Mouse (Mus musculus) liver, embryonic 13.5 days (tissue): ENCODE measurements around the gene Rgs21. TPM values are rescaled to one million over a fixed set of nuclear protein-coding genes. Genes with fewer than 3 reads are reported as not detected.

Source experiments
- ATAC-seq: fragments of 200-750 bp; cut with Nextera tagmentation; 2 replicates; pipeline ENCODE4 v1.8.0; 2017; ENCODE audit warnings: low read depth, mild to moderate bottlenecking, moderate number of reproducible peaks, moderate library complexity
- DNase-seq: peaks from one replicate; pipeline ENCODE4 v3.0.0; 2022
- H3K27ac ChIP-seq: fragments of 300-500 bp; sonication (generic); 2 replicates; pipeline ENCODE4 v1.5.1; 2015; ENCODE audit warnings: moderate library complexity, mild to moderate bottlenecking, inconsistent platforms
- H3K27me3 ChIP-seq: fragments of 300-500 bp; sonication (generic); 2 replicates; pipeline ENCODE4 v1.6.1; 2015; ENCODE audit warnings: mild to moderate bottlenecking, inconsistent platforms
- H3K36me3 ChIP-seq: fragments of 300-500 bp; sonication (generic); 2 replicates; pipeline ENCODE4 v1.6.1; 2015; ENCODE audit warnings: mild to moderate bottlenecking, inconsistent platforms
- H3K4me1 ChIP-seq: fragments of 300-500 bp; sonication (generic); replicated peaks from 2 replicates; pipeline ENCODE4 v1.6.1; 2015; ENCODE audit warnings: inconsistent platforms
- H3K4me2 ChIP-seq: fragments of 300-500 bp; sonication (generic); 2 replicates; pipeline ENCODE4 v1.6.1; 2015; ENCODE audit warnings: inconsistent platforms, mild to moderate bottlenecking, moderate library complexity
- H3K4me3 ChIP-seq: fragments of 300-500 bp; sonication (generic); replicated peaks from 2 replicates; pipeline ENCODE4 v1.5.1; 2015; ENCODE audit warnings: mild to moderate bottlenecking, inconsistent platforms
- H3K9ac ChIP-seq: fragments of 300-500 bp; sonication (generic); 2 replicates; pipeline ENCODE4 v1.6.1; 2015; ENCODE audit warnings: mild to moderate bottlenecking, inconsistent platforms
- H3K9me3 ChIP-seq: fragments of 300-500 bp; sonication (generic); replicated peaks from 2 replicates; pipeline ENCODE4 v1.6.1; 2016; ENCODE audit warnings: inconsistent platforms
- WGBS: fragments of 180-500 bp; shearing (Covaris S2); methylation state at CpG from one replicate; pipeline ENCODE4 v1.1.7; 2015; ENCODE audit not compliant: insufficient replicate concordance; 5-methylcytosine and 5-hydroxymethylcytosine counted together
- polyA plus RNA-seq: library from polyadenylated mRNA; unstranded; fragments of >200 nt; fragmentation: Nextera tagmentation; extraction: Ambion mirVana; gene quantifications from 2 replicates; pipeline ENCODE4 v1.2.1, GENCODE M21; 2015

The Rgs21 gene
- not detected in 2 replicates for polyA plus RNA-seq

GRCm38 (mm10) chr1:144567567-144567966, at the start of gene Rgs21:
Rgs21 (minus strand) TSS chr1:144567667.
- Histone ChIP-seq H3K9me3 (no peaks in the 10 kb centered on the region), H3K4me2 (no peak within 1 kb of the TSS), H3K9ac (no peak within 1 kb of the TSS), H3K4me1 (no peaks in the 10 kb centered on the region), H3K4me3 (no peak within 1 kb of the TSS), H3K36me3 (no peaks in the 10 kb centered on the region), H3K27ac (no peak within 1 kb of the TSS), H3K27me3 (no peaks in the 10 kb centered on the region)
- DNase-seq (no peak), ATAC-seq (no peak)
- WGBS: 46% methylated on average over 3 of the region's 3 CpGs

GRCm38 (mm10) chr1:144604071-144604470, 36.6 kb upstream of the Rgs21 start:
- Histone ChIP-seq H3K4me3 (no peak overlapping the region), H3K27ac (no peak overlapping the region), H3K36me3 (no peaks in the 10 kb centered on the region), H3K4me2 (no peak overlapping the region), H3K4me1 (no peaks in the 10 kb centered on the region), H3K9ac (no peak overlapping the region), H3K27me3 (no peaks in the 10 kb centered on the region), H3K9me3 (no peaks in the 10 kb centered on the region)
- DNase-seq (no peak), ATAC-seq (no peak)
- 66% methylated on average over 1 of the region's 1 CpGs for WGBS

DNA sequence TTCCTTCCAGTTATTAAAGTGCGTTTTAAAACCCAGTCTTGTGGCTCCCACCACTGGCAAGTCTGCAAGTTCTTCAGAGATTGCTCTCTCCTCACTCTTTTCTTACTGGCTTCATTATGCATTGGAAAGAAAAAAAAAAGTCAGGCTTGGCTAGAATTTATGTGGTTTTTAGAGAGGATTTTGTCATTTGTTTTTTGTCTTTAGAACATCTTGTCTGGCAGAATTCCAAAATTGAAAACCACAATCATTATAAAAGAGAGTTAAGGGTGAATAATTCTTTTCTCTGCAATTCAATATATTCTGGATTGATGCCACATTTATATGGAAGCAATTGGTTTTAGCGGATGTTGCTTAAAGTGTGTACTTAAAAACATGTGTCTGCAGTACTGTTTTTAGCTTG, 35.5 kb upstream of the Rgs21 start:
- H3K27me3 ChIP-seq: no peaks in the 10 kb centered on the region
- H3K9me3 ChIP-seq: no peaks in the 10 kb centered on the region
- H3K4me1 ChIP-seq: no peaks in the 10 kb centered on the region
- no peak overlapping the region for H3K4me2 ChIP-seq
- H3K4me3 ChIP-seq: no peak overlapping the region
- H3K27ac ChIP-seq: no peak overlapping the region
- DNase-seq (no peak), ATAC-seq (no peak)
- no peaks in the 10 kb centered on the region for H3K36me3 ChIP-seq
- WGBS: 69% methylated on average over 2 of the region's 2 CpGs
- H3K9ac ChIP-seq: no peak overlapping the region

GRCm38 (mm10) chr1:144579321-144579720, 11.9 kb upstream of the Rgs21 start:
- no peak overlapping the region for H3K9ac ChIP-seq
- H3K4me1 ChIP-seq: no peaks in the 10 kb centered on the region
- H3K27ac ChIP-seq: no peak overlapping the region
- 54% methylated on average over 1 of the region's 1 CpGs for WGBS
- H3K4me2 ChIP-seq: no peak overlapping the region
- DNase-seq (no peak), ATAC-seq (no peak)
- no peaks in the 10 kb centered on the region for H3K9me3 ChIP-seq
- no peaks in the 10 kb centered on the region for H3K36me3 ChIP-seq
- no peaks in the 10 kb centered on the region for H3K27me3 ChIP-seq
- H3K4me3 ChIP-seq: no peak overlapping the region

DNA sequence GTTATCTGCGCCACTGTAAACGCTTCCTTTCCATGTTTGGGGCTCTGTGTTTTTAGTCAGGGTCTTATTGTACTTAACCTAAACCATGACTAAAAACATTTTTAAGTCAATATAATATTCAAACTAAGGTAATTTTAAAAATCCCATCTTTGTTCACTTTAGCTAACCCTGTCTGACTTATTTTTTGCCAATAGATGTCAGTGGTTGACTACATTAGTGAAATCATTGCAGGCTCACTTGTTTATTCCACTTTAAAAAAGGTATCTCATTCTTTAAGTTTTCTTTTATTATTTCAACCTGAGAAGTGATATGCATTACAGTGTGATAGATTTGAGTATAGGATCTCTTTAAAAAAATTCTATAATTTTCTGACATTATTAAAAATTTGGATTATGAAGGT, 5.5 kb upstream of the Rgs21 start:
- WGBS: 76% methylated on average over 2 of the region's 2 CpGs

GRCm38 (mm10) chr1:144569905-144570304, 2.4 kb upstream of the Rgs21 start:
- Histone ChIP-seq H3K9ac (no peak overlapping the region), H3K9me3 (no peaks in the 10 kb centered on the region), H3K4me3 (no peak overlapping the region), H3K27me3 (no peaks in the 10 kb centered on the region), H3K27ac (no peak overlapping the region), H3K36me3 (no peaks in the 10 kb centered on the region), H3K4me1 (no peaks in the 10 kb centered on the region), H3K4me2 (no peak overlapping the region)
- DNase-seq: no peak
- 69% methylated on average over 3 of the region's 3 CpGs for WGBS
- no peak for ATAC-seq

More for the DNA sequence above, 5.5 kb upstream of the Rgs21 start:
- no peaks in the 10 kb centered on the region for H3K36me3 ChIP-seq
- H3K9me3 ChIP-seq: no peaks in the 10 kb centered on the region
- H3K9ac ChIP-seq: no peak overlapping the region
- no peak overlapping the region for H3K4me2 ChIP-seq
- H3K27ac ChIP-seq: no peak overlapping the region
- no peak overlapping the region for H3K4me3 ChIP-seq
- H3K4me1 ChIP-seq: no peaks in the 10 kb centered on the region
- ATAC-seq: no peak
- DNase-seq: no peak
- H3K27me3 ChIP-seq: no peaks in the 10 kb centered on the region

GRCm38 (mm10) chr1:144545142-144545541, 22.3 kb downstream of the Rgs21 start:
- 58% methylated on average over 4 of the region's 4 CpGs for WGBS
- H3K36me3 ChIP-seq: no peaks in the 10 kb centered on the region
- no peak overlapping the region for H3K4me3 ChIP-seq
- H3K4me1 ChIP-seq: no peaks in the 10 kb centered on the region
- no peak overlapping the region for H3K4me2 ChIP-seq
- H3K27me3 ChIP-seq: no peaks in the 10 kb centered on the region
- no peaks in the 10 kb centered on the region for H3K9me3 ChIP-seq
- DNase-seq (no peak), ATAC-seq (no peak)
- no peak overlapping the region for H3K9ac ChIP-seq
- no peak overlapping the region for H3K27ac ChIP-seq

- H3K9me3 ChIP-seq: no peaks in the 10 kb centered on the region
- no peaks in the 10 kb centered on the region for H3K4me1 ChIP-seq
- DNase-seq (no peak), ATAC-seq (no peak)
- H3K4me3 ChIP-seq: no peak overlapping the region
- H3K4me2 ChIP-seq: no peak overlapping the region
- H3K36me3 ChIP-seq: no peaks in the 10 kb centered on the region
- no peak overlapping the region for H3K9ac ChIP-seq
- 71% methylated on average over 6 of the region's 6 CpGs for WGBS
- no peaks in the 10 kb centered on the region for H3K27me3 ChIP-seq
- no peak overlapping the region for H3K27ac ChIP-seq
Observed at GRCm38 (mm10) chr1:144544497-144544961, 22.9 kb downstream of the Rgs21 start.

DNA sequence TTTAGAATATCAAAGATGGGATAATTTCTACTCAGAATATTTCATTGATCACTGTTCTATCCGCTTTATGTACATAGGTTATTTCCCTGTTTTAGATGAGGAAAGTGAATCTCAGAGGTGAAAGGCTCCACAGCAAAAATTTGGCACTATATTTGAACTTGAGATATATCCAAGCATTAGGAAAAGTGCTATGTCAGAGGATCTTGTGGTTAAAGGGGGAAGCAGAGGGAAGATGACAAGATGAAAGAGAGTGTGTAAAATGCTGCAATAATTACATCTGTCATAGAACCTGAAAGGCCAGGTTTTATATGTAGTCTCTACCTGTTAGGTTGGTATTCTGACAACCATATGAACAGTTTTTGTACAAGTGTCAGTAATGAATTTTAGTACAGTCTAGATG, 35.7 kb downstream of the Rgs21 start:
- DNase-seq: no peak
- no peaks in the 10 kb centered on the region for H3K4me1 ChIP-seq
- WGBS: 79% methylated on average over 1 of the region's 1 CpGs
- no peaks in the 10 kb centered on the region for H3K27me3 ChIP-seq
- no peak overlapping the region for H3K9ac ChIP-seq
- H3K36me3 ChIP-seq: no peaks in the 10 kb centered on the region
- no peak for ATAC-seq
- no peak overlapping the region for H3K4me2 ChIP-seq
- H3K9me3 ChIP-seq: no peaks in the 10 kb centered on the region
- H3K4me3 ChIP-seq: no peak overlapping the region
- no peak overlapping the region for H3K27ac ChIP-seq

- H3K36me3 ChIP-seq: no peaks in the 10 kb centered on the region
- no peak overlapping the region for H3K27ac ChIP-seq
- no peak overlapping the region for H3K4me2 ChIP-seq
- H3K9ac ChIP-seq: no peak overlapping the region
- 62% methylated on average over 5 of the region's 5 CpGs for WGBS
- no peak for ATAC-seq
- no peak for DNase-seq
- no peaks in the 10 kb centered on the region for H3K9me3 ChIP-seq
- H3K27me3 ChIP-seq: no peaks in the 10 kb centered on the region
- no peaks in the 10 kb centered on the region for H3K4me1 ChIP-seq
- H3K4me3 ChIP-seq: no peak overlapping the region
Observed at GRCm38 (mm10) chr1:144517878-144518426, 49.5 kb downstream of the Rgs21 start.

DNA sequence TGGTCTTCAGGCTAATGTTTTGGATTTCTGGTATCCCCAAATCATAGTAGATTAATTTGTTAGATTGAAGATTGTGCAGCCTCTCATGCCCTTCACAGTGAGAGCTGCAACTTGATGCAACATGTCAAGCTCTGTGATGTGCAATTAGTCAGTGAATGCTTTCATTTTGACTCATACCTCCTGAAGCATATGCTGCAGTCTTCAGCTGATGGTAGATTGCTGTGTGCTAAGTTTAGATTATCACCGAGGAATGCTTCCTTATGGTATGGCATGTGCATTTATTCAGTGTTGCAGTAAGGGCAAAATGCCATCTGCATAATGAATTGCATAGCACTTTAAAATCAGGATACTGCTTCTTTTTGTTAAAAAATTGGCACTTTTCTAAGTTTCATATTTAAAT, 65.2 kb downstream of the Rgs21 start:
- WGBS: 56% methylated on average over 1 of the region's 1 CpGs
- Histone ChIP-seq H3K9ac (no peak overlapping the region), H3K4me3 (no peak overlapping the region), H3K4me2 (no peak overlapping the region), H3K27ac (no peak overlapping the region), H3K9me3 (no peaks in the 10 kb centered on the region), H3K27me3 (no peaks in the 10 kb centered on the region), H3K36me3 (no peaks in the 10 kb centered on the region), H3K4me1 (no peaks in the 10 kb centered on the region)
- DNase-seq (no peak), ATAC-seq (no peak)

DNA sequence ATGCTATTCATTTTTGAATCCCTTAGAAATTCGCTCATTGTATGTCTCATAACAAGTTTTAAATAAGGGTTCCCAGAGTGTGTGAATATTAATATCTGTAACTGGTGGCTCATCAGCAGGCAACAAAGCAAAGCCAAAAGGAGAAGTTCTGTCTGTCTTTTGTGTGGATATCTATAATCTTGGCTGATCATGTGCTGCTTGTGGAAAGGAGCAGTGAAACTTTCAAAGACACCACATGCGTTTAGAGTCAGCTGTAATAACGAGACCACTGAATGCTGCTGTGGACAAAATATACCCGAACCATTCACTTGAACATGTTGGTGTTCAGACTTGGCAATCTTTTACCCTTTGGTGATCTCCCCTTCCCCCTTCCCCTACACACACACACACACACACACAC, 67.0 kb downstream of the Rgs21 start:
- no peak overlapping the region for H3K4me3 ChIP-seq
- H3K27ac ChIP-seq: no peak overlapping the region
- H3K4me2 ChIP-seq: no peak overlapping the region
- H3K36me3 ChIP-seq: no peaks in the 10 kb centered on the region
- ATAC-seq (no peak), DNase-seq (no peak)
- no peak overlapping the region for H3K9ac ChIP-seq
- 35% methylated on average over 4 of the region's 4 CpGs for WGBS
- no peaks in the 10 kb centered on the region for H3K27me3 ChIP-seq
- no peaks in the 10 kb centered on the region for H3K9me3 ChIP-seq
- no peaks in the 10 kb centered on the region for H3K4me1 ChIP-seq
